Mouse (Mus musculus) monocyte, adult 2 months (primary cell): ENCODE results near the gene B3gat2.
A peak's percentile ranks its signal among the peaks of the same experiment; 100 is the strongest.

ENCODE experiments used
- DNase-seq, 2 experiments: peaks; one replicate each; pipeline ENCODE4 v3.0.0; 2022; ENCODE audit warnings: low spot score in 2 of 2, low read depth in 1 of 2

B3gat2 gene

DNA sequence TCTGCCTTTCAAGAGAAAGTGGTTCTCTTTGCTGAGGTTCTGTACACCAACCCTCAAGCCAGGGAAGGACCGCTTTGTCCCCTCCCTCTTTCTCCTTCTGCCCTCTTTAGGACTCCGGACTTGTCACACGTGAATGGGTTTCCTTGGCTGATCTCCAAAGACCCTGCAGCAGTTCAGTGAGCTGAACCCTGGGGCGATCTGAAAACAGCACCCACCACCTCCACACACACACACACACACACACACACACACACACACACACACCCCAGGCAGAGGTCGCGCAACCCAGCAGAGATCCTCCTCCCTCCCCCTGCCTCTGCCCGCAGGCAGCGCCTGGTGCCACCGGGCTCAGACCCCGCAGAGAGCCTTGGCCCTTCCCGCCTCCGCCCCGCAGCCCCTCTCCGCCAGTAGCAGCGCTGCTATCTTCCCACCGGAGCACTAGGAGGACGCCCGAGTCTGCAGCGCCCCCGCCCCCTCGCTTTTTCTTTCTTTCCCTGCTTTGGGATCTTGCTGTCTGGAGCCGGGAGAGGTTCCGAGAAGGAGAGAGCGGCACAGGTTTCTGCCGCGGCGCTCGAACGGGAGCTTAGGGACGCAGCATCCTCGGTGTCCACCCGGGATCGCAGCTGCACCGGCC, at the start of gene B3gat2:
B3gat2 (plus strand) TSS at position 252 of the 634 bp plus-strand sequence.
- DNase-seq = no peak

DNA sequence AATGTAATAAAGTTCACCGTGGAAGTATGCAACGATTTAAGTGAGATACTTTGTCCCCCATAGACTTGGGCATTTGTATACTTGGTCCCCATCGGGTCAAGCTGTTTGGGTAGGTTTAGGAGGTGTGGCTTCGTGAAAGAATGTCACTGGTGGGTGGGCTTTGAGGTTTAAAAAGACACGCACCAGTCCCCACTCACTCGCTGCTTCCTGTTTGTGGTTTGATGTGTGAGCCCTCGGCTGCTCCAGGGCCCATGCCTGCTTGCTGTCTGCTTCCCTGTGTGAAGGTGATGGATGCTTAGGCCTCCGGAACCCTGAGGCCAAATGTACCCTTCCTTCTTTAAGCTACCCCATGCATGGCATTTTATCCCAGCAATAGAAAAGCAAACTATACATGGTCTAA, 41.2 kb upstream of the B3gat2 start:
- no peak for DNase-seq

DNA sequence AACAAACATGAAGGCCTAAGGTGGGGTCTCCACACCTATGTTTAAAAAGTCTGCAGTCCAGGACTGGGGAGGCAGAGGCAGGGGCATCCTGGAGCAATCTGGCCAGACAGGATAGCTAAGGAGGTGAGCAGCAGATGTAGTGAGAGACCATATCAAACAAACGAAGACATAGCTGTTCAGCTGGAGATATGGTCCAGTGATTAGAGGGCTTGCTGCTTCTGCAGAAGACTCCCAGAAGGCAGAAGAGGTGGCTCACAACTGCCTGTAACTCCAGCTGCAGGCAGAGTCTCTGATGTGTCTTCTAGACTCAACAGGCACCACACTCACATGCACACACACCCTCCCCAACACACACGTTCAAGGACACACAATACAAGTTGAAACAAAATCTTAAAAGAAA, 40.5 kb upstream of the B3gat2 start:
- DNase-seq = no peak

DNA sequence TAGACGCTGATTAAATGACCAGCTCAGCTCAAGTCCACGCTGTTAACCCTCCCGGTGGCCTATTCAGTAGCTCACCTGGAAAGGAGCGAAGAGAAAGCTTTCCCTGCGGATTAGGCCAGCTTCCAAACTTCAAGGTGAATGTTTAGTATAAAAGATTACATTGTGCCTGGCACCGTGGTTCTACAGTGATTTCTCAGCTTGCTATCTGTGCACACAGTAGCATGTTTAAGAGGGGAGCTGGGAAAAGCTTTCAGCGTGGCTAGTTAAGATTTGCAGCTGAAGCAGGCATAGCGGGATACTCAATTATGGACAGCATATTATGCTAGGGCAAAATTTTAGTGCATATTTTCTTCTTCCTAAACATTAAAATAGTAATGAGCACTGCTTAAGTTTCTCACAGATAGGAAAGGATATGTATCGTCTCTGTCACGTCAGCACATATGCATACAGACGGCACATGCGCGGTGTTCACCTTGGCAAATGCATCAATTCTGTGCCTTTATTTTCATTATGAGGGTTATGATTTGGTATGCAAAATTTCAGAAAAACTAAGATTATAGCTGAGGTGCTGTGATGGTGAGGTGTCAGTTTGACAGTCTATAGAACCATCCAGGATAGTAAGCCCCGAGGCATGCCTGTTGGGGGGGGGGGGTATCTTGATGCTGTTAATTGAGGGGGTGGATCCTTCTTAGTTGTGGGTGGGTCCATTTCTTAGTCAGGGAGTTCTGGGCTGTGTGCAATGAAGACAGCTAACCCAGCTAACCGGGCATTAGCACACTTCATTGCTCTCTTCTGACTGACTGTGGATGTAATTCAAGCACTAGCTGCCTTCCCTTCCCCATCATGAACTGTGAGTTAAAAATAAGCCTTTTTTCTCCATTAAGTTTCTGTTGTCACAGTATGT, 38.8 kb upstream of the B3gat2 start:
- no peak for DNase-seq

DNA sequence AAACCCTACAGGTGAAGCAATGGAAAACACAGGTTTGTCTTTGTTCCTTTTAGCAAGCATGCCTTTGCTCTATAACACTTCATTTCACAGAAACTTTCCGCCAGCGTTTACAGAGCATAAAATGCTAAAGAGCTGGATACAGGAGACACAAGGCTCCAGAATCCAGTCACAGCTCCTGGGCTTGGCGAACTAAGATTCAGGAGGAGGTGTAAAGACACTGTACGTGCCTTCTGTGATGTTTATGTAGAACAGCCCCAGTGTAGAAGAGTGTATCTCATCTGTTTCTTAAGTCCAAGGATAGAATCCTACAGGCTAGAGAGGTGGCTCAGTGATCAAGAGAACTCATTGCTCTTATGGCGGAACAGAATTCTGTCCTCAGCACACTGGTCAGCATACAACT, 30.2 kb upstream of the B3gat2 start:
- DNase-seq = no peak

DNA sequence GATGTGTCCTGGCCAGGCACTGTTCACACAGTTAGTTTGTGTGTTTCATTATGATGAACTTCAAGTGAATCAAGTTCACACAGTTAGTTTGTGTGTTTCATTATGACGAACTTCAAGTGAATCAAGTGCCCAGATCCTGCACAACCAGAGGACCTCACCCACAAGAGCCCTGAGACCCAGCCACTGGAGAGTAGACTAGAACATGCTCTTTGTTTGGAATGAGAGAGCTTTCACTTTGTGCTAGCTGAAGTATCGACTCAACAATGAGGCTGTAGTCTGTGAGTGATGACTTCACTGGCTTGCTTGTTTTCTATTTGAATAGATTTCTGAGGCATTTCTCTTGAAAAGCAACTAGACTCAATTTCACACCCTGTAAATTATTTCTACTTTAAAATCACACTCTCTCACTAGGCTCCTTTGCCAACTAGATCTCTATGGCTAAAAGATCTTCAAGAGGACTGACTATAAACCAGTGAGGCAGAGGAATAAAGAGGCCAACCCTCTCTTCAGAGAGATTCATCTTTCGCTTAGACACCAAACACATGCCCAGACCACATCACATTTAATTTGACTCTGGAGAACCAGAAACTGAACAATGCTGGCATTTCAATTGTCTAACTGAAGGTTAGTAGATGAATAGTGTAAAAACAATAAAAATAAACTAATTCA, 10.6 kb upstream of the B3gat2 start:
- no peak for DNase-seq

DNA sequence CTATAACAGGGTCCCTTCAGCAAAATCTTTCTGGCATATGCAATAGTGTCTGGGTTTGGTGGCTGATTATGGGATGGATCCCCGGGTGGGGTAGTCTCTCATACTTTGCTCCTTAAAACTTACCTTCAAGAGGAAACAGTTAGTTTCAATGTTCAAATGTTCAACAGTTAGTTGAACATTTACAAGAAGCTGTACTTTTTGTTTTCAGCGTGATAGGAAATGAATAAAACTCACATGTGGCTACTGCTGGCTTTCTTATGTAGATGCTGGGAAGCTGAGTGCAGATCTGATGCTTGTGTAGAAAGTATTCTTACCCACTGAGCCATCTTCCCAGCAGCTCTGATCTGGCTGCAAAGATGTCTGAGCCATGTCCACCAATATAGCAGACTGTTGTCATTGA, 8.5 kb upstream of the B3gat2 start:
- DNase-seq = no peak

DNA sequence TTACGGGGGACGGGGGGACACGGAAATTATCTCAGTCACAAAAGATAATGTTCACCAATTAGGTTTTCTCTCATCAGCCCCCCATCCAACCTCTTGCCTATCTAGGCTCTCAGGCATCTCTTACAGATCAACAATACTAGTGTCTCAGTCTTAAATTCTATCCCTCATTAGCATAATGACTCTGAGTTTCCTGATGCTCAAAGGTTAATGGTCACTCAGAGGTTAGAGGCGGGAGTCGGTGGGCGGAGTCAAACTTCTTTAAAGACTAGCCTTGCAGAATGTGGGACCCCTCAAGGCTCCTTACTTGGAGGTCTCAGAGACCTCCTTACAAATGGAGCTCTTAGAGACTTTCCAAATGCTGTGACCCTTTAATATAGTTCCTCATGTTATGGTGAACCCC, 8.0 kb upstream of the B3gat2 start:
- no peak for DNase-seq

DNA sequence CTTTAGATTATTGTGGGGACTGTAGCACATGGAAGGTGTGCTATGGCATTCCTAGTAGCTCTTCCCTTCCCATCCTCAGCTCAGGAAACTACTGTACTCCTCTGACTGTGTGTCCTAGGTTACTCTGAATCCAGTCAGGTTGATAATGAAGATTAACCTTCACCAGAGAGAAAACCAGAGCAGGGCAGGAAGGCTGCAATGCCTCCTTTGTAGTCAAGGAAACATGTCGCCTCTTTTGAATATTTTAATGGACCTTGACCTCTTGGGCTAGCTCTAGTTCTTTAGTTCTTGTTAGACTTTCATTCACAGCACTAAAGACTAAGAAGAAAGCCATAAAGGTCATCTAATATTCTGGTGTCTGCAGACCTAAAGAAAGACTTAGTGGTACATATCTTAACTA, 7.2 kb upstream of the B3gat2 start:
- no peak for DNase-seq

DNA sequence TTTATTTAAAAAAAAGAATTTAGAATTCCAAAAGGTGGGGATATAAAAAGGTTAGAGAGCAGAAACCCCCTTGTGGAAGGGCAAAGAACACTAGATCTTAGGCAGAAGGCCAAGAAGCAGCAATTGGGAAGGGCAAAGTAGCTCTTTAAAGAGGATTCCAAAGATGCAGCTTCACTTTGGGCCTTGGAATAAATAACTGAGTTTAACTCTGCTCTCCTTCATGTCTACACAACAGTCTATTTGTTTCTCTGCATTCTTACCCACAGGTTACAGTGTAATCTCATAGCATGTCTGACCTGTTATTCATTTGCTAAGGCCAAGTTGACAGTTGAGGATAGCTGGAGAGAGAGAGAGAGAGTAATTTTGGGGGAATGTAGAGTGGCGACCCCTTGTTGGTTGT, 6.6 kb upstream of the B3gat2 start:
- DNase-seq = no peak

DNA sequence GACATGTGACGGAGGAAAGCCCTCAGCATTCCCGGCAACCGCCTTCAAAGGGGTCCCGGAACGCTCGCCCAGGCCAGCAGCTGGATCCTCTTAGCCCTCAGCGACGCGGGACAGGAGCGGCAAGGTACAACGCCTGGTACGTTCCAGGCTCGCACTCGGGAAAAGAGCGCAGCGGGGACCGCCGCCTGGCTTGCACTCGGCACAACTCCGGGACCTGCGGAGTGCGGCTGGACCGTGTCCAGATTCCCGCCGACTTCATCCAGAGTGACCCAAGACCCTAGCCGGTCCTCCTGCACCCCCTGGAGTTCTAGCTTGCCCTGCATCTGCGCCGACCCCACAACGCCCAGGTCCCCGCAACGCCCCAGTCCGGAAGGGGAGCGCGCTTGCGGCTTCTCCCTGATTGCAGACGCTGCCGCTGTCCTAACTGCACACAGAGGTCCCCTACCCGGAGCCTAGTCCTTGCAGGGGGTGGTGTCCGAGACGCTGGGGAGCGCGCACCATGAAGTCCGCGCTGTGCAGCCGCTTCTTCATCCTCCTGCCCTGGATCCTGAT, 659 bp downstream of the B3gat2 start:
- DNase-seq = no peak

DNA sequence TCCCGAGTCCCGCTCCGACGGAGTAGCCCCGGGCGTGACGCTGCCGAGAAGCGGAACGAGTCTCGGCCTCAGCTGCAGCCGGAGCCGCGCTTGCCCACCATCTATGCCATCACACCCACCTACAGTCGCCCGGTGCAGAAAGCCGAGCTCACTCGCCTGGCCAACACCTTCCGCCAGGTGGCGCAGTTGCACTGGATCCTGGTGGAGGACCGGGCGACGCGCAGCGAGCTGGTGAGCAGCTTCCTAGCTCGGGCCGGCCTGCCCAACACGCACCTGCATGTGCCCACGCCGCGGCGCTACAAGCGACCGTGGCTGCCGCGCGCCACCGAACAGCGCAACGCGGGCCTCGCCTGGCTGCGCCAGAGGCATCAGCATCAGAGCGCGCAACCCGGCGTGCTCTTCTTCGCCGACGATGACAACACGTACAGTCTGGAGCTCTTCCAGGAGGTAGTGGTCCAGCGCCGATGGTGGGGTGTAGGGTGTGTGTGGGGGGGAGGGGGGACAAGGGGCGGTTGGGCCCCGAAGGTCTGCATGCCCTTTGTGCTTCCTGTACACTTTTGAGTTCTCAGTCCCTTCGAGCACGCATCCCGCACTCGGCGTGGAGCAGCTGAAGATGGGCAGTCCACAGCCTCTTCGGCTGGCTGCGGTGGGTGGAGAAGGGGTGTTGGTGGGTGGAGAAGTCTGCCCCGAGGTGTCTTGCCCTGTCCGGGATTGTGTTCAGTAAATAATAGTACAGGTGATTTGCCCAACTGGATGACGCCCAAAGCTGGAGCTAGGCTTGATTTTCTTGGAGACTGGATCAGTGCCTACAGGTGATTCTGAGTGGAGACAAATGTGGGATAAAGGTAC, 1.5 kb downstream of the B3gat2 start:
- peak in 1 of 2 experiments; percentile 32 for DNase-seq

DNA sequence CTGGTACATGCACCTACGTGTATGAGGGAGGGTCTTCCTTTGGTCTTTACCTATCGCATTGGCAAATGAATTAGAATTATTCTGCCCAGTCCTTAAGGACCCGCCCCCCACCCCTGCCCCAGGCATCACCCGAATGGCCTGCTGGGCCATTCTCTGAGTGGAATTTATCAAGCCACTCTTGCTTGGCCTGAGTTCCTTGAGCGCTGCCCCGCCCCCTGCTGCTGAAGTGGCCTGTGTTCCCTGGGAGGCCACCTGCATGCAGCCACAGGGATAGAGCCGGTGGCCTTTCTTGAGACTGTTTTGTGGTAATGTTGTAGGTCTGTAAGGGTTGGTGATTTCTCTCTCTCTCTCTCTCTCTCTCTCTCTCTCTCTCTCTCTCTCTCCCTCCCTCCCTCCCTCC, 2.2 kb downstream of the B3gat2 start:
- no peak for DNase-seq

DNA sequence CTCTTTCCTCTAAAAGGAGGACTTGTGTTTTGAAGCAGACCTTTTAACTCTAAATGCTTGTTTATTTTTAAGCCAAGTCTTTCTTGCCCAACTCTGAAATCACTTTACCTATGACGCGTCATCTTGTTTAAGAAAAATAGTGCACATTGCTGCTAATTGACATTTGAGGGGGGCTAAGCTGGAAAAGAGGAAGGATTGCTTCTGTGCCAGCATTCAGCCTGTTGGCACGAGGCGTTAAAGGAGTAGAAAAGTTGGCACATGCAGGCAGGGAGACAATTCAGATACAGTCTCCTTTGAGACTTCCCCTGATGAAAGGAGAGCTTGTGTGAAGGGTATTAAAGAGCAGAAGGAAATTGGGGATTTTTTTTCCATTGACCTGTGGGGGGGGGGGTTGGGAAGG, 3.2 kb downstream of the B3gat2 start:
- DNase-seq = no peak

DNA sequence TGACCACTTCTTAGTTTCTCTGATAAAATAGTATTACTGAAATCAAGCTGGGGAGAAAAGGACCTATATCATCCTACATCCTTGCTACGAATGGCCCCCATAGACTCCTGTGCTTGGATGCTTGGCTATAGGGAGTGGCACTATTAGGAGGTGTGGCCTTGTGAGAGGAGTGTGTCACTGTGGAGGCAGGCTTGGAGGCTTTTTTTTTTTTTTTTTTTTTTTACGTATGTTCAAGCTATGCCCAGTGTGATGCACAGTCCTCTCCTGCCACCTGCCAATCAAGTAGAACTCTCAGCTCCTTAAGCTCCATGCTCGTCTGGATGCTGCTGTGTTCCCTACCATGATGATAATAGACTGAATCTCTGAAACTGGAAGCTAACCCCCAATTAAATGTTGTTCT, 11.5 kb downstream of the B3gat2 start:
- no peak for DNase-seq

DNA sequence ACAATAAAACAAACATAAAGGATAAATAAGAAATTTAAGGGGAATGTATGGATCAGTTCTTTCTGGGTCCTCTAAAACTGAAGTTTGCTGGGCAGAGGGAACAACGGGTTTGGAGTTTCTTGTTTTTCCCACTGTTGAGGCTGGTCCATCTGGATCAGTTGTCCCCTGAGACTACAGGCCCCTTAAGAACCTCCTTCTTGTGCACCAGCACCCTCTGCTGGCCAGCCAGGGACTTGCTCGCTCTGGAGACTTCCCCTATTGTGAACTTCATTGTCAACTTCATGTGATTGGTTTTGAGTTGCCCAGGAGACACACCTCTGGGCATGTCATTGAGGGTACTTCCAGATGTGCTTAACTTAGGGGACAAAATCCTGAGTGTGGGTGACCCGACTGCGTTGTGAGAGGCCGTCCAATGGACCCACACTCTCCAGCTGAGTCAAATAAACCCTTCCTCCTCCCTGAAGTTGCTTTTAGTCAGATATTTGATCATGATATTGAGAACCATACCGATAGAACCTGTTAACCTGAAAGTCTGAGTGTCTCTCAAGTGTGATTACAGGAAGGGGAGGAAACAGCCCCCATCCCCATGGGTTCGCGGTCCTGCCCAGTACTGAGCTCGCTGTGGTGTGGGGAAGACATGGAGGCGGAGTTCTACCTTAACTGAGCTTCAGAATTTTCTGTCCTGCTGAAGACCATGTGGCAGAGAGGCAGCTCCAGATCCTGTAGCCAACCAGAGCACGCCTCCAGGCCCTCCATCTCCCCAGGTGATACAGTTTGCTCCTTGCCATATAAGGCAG, 31.4 kb downstream of the B3gat2 start:
- peak in 1 of 2 experiments; percentile 9 for DNase-seq

DNA sequence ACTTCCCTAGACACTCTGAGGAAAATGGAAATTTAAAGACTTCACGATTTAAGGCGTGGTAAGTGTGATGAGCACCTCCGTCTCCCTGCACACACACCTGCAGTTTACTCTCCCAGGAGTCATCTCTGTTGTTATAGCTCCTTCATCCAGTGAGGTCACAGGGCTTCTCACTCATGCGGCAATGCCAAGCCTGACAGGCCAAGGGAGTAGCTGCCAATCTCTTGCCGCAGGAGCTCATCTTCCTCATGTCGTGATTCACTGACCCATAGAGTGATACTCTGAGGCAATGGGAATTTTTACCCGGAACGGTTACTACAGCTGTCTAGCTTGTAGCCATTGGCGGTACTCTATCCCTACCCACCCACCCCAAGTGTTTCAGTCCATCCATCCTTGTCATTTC, 36.8 kb downstream of the B3gat2 start:
- no peak for DNase-seq

DNA sequence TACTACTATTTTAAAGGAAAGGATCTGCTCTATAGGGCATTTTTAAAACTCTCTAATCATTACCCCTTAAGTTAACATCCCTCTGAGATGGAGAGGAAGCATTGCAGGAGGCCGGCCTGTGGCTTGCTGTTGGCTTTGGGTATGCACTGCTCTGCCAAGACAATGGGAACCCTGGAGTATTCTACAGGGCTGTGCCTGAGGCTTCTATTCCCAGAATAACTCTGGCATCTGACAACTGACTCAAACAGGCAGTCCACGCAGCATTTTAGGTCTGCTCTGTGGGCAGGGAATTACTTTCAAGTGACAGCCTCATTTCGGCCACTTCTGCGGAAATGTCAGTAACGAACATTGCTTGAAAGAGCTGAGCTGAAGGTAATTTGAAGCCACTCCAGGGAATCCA, 60.1 kb downstream of the B3gat2 start:
- DNase-seq = no peak

DNA sequence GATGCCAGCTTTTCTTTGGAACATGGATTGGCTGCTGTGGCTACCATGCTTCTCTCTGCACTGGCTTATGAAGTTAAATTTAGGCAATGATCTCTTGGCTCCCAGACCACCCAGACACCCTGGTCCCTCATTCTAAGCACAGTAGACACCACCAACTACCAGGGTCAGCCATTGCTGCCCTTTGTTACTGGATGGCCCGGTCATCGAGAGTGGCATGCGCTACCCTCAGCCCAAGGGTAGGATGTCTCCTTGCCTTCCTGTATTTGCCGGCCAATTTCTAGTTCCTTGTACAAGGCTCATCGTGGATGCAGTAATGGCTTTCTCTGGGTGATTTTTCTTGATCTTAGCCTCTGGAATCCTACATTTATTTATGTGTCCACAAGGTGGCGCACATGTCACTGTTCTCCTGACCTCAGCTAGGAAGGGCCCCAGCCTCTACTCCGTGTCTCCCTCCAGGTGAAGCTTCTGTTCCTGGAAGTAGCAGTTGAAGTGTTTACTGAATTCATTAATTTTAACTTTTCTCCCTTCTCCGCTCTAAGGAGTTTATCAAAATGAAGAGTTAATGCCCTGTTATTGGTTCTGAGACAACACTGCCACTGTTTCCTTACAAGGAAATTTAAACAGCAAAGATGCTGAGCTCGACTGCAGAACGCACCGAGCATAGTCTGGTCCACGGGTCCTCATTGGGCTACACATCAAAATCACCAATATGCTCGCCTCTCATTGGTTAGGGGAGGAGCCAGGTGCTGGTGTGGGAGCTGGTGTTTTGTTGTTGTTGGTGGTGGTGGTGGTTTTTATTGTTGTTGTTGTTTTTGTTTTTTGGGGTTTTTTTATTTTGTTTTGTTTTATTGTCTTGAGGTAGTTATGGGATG, 65.6 kb downstream of the B3gat2 start:
- DNase-seq = no peak
